Mouse (Mus musculus): ENCODE data around the gene H2-T23. TPM values are rescaled to one million over a fixed set of nuclear protein-coding genes. Genes with fewer than 3 reads are reported as not detected.

H2-T23 gene
- total RNA-seq, 1 experiment from 2014 or later, result 431 TPM

DNA sequence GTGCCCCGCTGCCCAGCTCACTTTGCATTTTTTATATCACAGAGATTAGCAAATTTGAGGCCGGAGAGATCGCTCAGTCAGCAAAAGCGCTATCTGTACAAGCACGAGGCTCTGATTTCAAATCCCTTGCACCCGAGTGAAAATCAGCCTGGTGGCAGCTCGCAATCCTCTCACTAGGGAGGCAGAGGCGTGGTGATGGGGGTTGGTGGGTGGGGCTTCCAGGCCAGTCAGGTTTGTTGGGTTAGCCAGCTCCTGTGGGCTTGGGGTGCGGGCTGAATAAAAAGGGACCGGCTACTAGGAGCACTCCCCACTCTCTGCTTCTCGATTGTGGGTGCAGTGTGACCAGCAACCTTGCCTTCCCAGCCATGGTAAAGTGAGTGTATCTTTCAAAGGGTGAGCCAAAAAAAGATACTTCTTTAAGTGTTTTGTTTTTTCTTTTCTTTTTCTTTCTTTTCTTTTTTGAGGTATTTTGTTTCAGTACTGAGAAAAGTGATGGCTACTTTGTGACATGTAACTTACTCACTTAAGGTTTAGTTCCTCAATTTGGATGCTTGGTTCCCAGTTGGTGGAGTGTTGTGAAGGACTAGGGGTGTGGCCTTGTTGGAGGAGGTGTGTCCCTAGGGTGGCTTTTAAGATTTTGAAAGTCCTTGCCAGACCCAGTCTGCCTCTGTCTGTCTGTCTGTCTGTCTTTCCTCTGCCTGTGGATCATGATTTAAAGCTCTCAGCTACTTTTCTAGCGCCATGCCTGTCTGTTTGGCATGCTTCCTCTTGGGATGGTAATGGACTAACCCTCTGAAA, 34.7 kb downstream of the H2-T23 start:
- peak; percentile 51 for ATAC-seq (ENCODE audit: extremely low read depth, insufficient number of reproducible peaks, low FRiP score, poor library complexity, severe bottlenecking)

DNA sequence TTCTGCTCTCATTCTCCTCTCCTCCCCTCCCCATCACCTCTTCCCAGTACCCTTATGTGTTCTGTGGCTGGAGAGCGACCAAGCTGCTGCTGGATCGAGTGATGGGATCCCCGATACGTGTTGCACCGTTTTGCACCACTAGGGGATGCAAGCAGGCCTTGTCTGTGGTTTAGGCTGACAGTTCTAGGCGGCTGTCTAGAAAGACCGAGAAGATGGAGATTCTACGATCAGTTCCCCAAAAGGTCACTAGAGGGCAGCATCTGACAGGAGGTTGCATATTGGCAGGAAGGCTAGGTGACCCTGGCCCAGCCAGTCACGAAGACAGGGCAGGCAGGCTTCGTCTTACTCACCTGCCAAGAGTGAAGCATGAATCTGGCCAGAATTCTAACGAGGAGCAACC, 35.7 kb downstream of the H2-T23 start:
- peak; percentile 75 for ATAC-seq (ENCODE audit: extremely low read depth, insufficient number of reproducible peaks, low FRiP score, poor library complexity, severe bottlenecking)

DNA sequence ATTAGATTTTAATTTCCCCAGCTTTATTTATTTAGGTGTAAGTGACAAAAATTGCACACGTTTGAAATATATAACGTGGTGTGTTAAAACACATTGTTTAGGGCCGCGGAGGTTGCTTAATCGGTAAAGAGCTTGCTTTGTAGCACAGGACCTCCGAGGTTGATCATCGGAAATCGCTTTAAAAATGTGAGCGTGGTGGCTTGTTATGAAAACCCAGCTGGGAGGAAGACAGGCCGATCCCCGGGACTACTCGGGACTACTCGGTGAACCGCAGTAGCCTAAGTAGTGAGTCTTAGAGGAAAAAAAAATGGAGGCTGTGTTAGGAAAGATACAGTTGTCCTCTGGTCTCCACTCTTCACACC, 37.8 kb downstream of the H2-T23 start:
- no peak for ATAC-seq (ENCODE audit: extremely low read depth, insufficient number of reproducible peaks, low FRiP score, poor library complexity, severe bottlenecking)

DNA sequence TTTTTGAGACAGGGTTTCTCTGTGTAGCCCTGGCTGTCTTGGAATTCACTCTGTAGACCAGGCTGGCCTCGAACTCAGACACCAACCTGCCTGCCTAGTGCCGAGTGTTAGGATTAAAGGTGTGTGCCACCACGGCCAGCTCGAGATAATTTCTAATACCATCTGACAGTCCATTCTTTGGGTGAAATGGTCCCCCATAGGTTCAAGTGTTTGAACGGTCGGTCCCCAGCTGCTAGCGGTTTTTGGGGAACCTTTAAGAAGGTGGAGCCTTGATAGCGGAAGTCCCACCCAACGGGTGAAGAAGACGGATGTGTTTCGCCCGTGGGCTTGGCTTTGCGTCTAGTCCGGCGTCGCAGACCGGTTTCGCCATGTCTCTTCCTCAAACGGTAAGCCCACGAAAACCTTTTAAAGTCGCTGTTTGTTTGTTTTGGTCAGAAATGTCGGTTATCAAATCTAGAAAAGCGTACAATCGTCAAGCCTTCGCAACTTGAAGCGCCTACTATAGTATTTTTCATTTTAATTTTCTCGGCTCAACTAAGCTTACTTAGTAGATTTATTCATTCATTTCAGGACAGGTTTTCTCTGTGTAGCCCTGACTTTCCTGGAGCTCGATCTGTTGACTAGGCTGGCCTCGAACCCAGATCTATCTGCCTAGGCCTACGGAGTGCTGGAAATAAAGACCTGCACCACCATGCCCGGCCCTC, 38.3 kb downstream of the H2-T23 start:
- ATAC-seq (ENCODE audit: extremely low read depth, insufficient number of reproducible peaks, low FRiP score, poor library complexity, severe bottlenecking), result peak; percentile 62

DNA sequence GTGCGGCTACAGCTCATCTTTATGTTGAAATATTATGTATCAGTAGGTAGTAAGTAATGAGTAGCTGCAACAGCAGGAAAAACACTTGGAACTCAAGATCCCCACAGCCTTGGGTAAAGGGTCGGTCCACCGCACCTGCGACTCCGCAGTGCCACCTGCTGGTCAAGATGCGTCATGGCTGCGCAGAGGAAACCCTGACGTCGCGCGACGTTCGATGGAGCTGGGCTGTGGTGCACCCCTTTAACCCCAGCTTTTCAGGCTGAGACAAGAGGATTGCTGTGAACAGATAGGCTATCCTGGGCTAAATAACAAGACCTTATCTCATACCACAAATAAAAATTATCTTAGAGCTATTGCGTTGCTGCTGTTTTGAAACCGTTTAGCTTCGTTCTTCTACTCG, 39.0 kb downstream of the H2-T23 start:
- ATAC-seq (ENCODE audit: extremely low read depth, insufficient number of reproducible peaks, low FRiP score, poor library complexity, severe bottlenecking), result peak; percentile 58

DNA sequence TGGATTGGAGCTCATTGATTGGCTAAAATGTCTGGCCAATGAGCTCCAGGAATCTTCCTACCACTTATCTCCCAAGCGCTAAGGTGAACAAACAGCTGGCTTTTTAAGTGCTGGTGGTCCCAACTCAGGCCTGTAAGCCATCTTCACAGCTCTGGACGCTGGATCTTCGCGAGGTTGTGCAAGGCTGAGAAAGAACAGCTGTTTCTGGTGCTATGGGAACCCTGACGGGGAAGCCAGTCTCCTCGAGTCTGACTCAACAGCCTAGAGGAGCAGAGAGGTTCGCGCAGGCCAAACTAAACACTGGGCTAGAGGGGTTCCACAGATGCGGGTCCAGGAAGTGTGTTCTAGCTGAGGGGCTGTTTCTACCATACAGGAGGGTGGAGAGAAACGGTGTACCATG, 40.9 kb downstream of the H2-T23 start:
- ATAC-seq (ENCODE audit: extremely low read depth, insufficient number of reproducible peaks, low FRiP score, poor library complexity, severe bottlenecking), result no peak

DNA sequence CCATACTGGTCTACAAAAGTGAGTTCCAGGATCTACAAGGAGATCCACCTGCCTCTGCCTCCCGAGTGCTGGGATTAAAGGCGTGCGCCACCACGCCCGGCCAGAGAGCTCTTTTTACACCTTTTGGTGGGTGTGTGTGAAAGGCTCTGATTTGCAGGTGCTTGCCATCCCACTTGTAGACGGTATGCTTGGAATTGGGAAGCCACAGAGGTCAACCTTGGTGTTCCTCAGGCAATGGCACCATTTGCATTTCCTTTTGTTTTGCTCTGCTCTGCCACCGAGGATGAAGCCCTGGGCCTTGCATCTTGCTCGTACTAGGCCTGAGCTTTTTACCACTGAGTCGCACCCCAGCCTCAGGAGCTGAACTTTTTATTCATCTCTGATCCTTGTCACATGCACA, 50.9 kb downstream of the H2-T23 start:
- ATAC-seq (ENCODE audit: extremely low read depth, insufficient number of reproducible peaks, low FRiP score, poor library complexity, severe bottlenecking), result no peak

DNA sequence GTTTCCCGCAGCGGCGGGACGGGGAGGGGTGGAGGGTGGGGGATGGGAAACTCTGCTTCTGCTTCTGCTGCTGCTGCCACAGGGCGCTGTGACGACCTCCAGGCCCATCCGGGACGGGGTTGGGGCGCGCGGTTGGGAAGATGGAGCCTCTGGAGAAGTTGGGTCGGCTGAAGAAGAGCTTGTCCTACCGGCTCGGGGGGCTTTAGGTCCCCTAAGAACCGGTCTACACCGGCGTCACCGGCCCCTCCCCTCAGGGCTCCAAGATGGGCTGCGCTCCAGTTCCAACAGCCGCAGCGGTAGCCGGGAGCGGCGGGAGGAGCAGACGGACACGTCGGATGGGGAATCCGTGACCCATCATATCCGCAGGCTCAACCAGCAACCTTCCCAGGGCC, 52.3 kb downstream of the H2-T23 start:
- ATAC-seq (ENCODE audit: extremely low read depth, insufficient number of reproducible peaks, low FRiP score, poor library complexity, severe bottlenecking), result no peak; the same call in 1 of the 2 replicates

Other genes starting within 250 kb of the H2-T23 start
- 74.1 and 100 TPM in 2 replicates for gene Ier3, start 211.2 kb downstream of the H2-T23 start, total RNA-seq (2017)
- gene Flot1, start 209.6 kb downstream of the H2-T23 start, total RNA-seq (2017), result 172 and 193 TPM in 2 replicates
- 182 and 191 TPM in 2 replicates for gene Tubb5, start 194.5 kb downstream of the H2-T23 start, total RNA-seq (2017)
- gene Mdc1, start 191.3 kb downstream of the H2-T23 start, total RNA-seq (2017), result 22.5 and 30.7 TPM in 2 replicates
- gene Nrm, start 171.5 kb downstream of the H2-T23 start, total RNA-seq (2017), result 42.5 and 45.6 TPM in 2 replicates
- 146 and 163 TPM in 2 replicates for gene Ppp1r18, start 167.3 kb downstream of the H2-T23 start, total RNA-seq (2017)
- 106 and 121 TPM in 2 replicates for gene Dhx16, start 153.0 kb downstream of the H2-T23 start, total RNA-seq (2017)
- gene 2310061I04Rik, start 135.4 kb downstream of the H2-T23 start, total RNA-seq (2017), result 9.6 and 12.8 TPM in 2 replicates
- 26.9 and 31.3 TPM in 2 replicates for gene Atat1, start 122.8 kb downstream of the H2-T23 start, total RNA-seq (2017)
- gene Mrps18b, start 116.5 kb downstream of the H2-T23 start, total RNA-seq (2017), result 29.3 and 36.8 TPM in 2 replicates
- gene Ppp1r10, start 116.4 kb downstream of the H2-T23 start, total RNA-seq (2017), result 413 and 415 TPM in 2 replicates
- gene Abcf1, start 63.1 kb downstream of the H2-T23 start, total RNA-seq (2017), result 162 and 172 TPM in 2 replicates
- 39.3 and 41.5 TPM in 2 replicates for gene Gnl1, start 53.0 kb downstream of the H2-T23 start, total RNA-seq (2017)
- gene Prr3, start 52.6 kb downstream of the H2-T23 start, total RNA-seq (2017), result 21.6 and 33.6 TPM in 2 replicates
- gene H2-T24, start 12.3 kb downstream of the H2-T23 start, total RNA-seq (2017), result 255 and 292 TPM in 2 replicates
- 101 and 107 TPM in 2 replicates for gene H2-T22, start 9.9 kb upstream of the H2-T23 start, total RNA-seq (2017)
- not detected in 2 replicates for gene Gm6034, start 10.1 kb upstream of the H2-T23 start, total RNA-seq (2017)
- not detected in 2 replicates for gene Gm11127, start 25.5 kb upstream of the H2-T23 start, total RNA-seq (2017)
- gene Gm19684, start 88.8 kb upstream of the H2-T23 start, total RNA-seq (2017), result 1.2 and 1.4 TPM in 2 replicates
- not detected in 2 replicates for gene Gm7030, start 96.6 kb upstream of the H2-T23 start, total RNA-seq (2017)
- gene Gm8909, start 135.7 kb upstream of the H2-T23 start, total RNA-seq (2017), result not detected in 2 replicates
- not detected in 2 replicates for gene H2-T3, start 157.4 kb upstream of the H2-T23 start, total RNA-seq (2017)
- gene Rpp21, start 225.2 kb upstream of the H2-T23 start, total RNA-seq (2017), result 26.3 and 30.1 TPM in 2 replicates
- 75.5 and 76.1 TPM in 2 replicates for gene Trim39, start 239.4 kb upstream of the H2-T23 start, total RNA-seq (2017)

All from neutrophil, adult 5-6 weeks (primary cell).